Comparison of ENCODE assay signal across 8 mouse cellular contexts in the genomic region with DNA sequence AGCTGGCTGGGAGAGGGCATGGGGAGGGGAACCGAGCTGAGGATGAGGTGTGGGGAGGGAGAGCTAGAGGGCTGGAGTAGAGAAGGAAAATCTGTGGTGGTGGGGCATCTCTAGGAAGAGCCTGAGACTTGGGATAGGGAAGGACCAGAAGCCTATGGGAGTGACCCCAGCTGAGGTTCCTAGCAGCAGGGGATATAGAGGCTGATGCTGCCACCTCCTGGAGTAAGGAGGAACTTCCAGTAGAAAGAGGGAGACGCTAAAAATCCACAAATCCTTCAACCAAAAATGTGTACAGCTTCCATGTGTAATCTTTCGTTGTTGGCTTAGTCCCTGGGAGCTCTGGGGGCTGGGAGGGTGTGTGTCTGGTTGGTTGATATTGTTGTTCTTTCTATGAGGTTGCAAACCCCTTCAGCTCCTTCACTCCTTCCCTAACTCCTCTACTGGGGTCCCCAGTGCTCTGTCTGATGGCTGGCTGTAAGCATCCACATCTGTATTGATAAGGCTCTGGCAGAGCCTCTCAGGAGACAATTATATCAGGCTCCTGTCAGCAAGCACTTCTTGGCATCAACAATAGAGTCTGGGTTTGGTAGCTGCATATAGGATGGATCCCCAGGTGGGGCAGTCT. TPM values are rescaled to one million over a fixed set of nuclear protein-coding genes. Genes with fewer than 3 reads are reported as not detected.
DNase-seq lines count a peak whose midpoint lies in the region; ATAC-seq and TF ChIP-seq lines count a peak whose summit lies in the region.

No protein-coding gene starts in this region.

- no peak for TF ChIP-seq POLR2A in kidney, adult 2 months (IDR thresholded peaks at IDR 0.05; ENCODE audit: low read depth, low read length)
- TF ChIP-seq POLR2A in small intestine, adult 2 months (IDR thresholded peaks at IDR 0.05; ENCODE audit: low read depth, low read length) = no peak

- no peaks in the 10 kb centered on the region for H3K9me3 ChIP-seq in midbrain, embryonic 12.5 days

- 15% methylated on average over 3 of the region's 3 CpGs for WGBS in kidney, adult 2 months
- 6% methylated on average over 3 of the region's 3 CpGs for WGBS in midbrain, embryonic 12.5 days
- WGBS in small intestine, adult 2 months = 11% methylated on average over 3 of the region's 3 CpGs

- peak; percentile 74 for TF ChIP-seq CTCF in kidney, adult 2 months (conservative IDR thresholded peaks at IDR 0.05; ENCODE audit: insufficient read depth, insufficient read length, low read depth, low read length)
- peak; percentile 81; the same call in 1 of the 2 replicates for TF ChIP-seq CTCF in small intestine, adult 2 months (IDR thresholded peaks at IDR 0.05; ENCODE audit: extremely low read depth, insufficient read length, insufficient replicate concordance, low read depth, low read length)

- ATAC-seq in midbrain, embryonic 12.5 days (ENCODE audit: low FRiP score, low read depth) = peak; percentile 70; the same call in 1 of the 2 replicates

- no peaks in the 10 kb centered on the region for H3K4me1 ChIP-seq in kidney, adult 2 months (ENCODE audit: control insufficient read depth, insufficient read depth, low read length)
- no peaks in the 10 kb centered on the region for H3K4me1 ChIP-seq in midbrain, embryonic 12.5 days
- peaks cover 2% of the 10 kb centered on the region; the same call in 1 of the 2 replicates for H3K4me1 ChIP-seq in small intestine, adult 2 months (ENCODE audit: control insufficient read depth, insufficient read depth, insufficient read length, low read length)

- H3K27ac ChIP-seq in kidney, adult 2 months (ENCODE audit: insufficient read depth, low read depth, low read length) = no peak overlapping the region
- H3K27ac ChIP-seq in midbrain, embryonic 12.5 days (replicated peaks) = no peak overlapping the region
- no peak overlapping the region for H3K27ac ChIP-seq in small intestine, adult 2 months (ENCODE audit: insufficient read depth, low read depth, low read length)

- H3K4me3 ChIP-seq in kidney, adult 2 months (ENCODE audit: insufficient read depth, low read depth, low read length) = no peak overlapping the region
- no peak overlapping the region for H3K4me3 ChIP-seq in midbrain, embryonic 12.5 days
- H3K4me3 ChIP-seq in small intestine, adult 2 months (ENCODE audit: low read depth, low read length) = no peak overlapping the region

- DNase-seq in urinary bladder, adult 18-20 months (ENCODE audit: low spot score in 2 of 2) = peak; percentile 24
- DNase-seq in urinary bladder, postnatal 10 days (ENCODE audit: low spot score) = no peak
- DNase-seq in embryo, embryonic 11 days = peak; percentile 71
- DNase-seq in gastrocnemius, postnatal 4 days (ENCODE audit: low spot score in 2 of 2) = peak; percentile 36 to 43
- DNase-seq in kidney, adult 2 months = peak; percentile 71
- peak; percentile 27 for DNase-seq in left cerebral cortex, postnatal 4 days

- no peak overlapping the region for H3K4me2 ChIP-seq in midbrain, embryonic 12.5 days (replicated peaks)

- H3K36me3 ChIP-seq in kidney, adult 2 months (ENCODE audit: control insufficient read depth, insufficient read depth, low read length) = no peaks in the 10 kb centered on the region
- no peaks in the 10 kb centered on the region for H3K36me3 ChIP-seq in midbrain, embryonic 12.5 days
- H3K36me3 ChIP-seq in small intestine, adult 2 months (ENCODE audit: control insufficient read depth, insufficient read depth, low read length) = no peaks in the 10 kb centered on the region

- no peaks in the 10 kb centered on the region for H3K27me3 ChIP-seq in kidney, adult 2 months (replicated peaks; ENCODE audit: control insufficient read depth, insufficient read depth, low read length)
- H3K27me3 ChIP-seq in midbrain, embryonic 12.5 days = peaks cover 3% of the 10 kb centered on the region; the same call in 1 of the 2 replicates
- H3K27me3 ChIP-seq in small intestine, adult 2 months (ENCODE audit: control insufficient read depth, insufficient read depth, low read length) = no peaks in the 10 kb centered on the region

- no peak overlapping the region for H3K9ac ChIP-seq in midbrain, embryonic 12.5 days (replicated peaks)

- intact Hi-C loops in left cerebral cortex, postnatal 4 days (cut with DNase I) = loop anchor here (10.0 kb wide), 1 partner anchor 92 kb away; no protein-coding TSS in a partner anchor

RNA-seq across cellular contexts. Expression of a gene that starts 3.5 kb away (rescaled TPM):
- under 1 TPM in 1 of 2 experiments, not detected in 1; 0.10 TPM for total RNA-seq in gastrocnemius, postnatal 4 days (2021)
- 0.35 and 0.42 TPM in 2 replicates for polyA plus RNA-seq in kidney, adult 2 months (2012; rRNA removed)
- under 1 TPM; 0.28 to 0.30 TPM for total RNA-seq in left cerebral cortex, postnatal 4 days (2021)
- 0.27 TPM in 1 of 2 replicates, not detected in the other for polyA plus RNA-seq in midbrain, embryonic 12.5 days (2016; fragmentation: Nextera tagmentation; extraction: Ambion mirVana)
- polyA plus RNA-seq in small intestine, adult 2 months (2012; rRNA removed) = 4.8 and 11.3 TPM in 2 replicates

RNA-seq across cellular contexts. Expression of a gene that starts 3.6 kb away (rescaled TPM):
- under 1 TPM; 0.13 to 0.42 TPM for total RNA-seq in gastrocnemius, postnatal 4 days (2021)
- polyA plus RNA-seq in kidney, adult 2 months (2012; rRNA removed) = 3.6 and 5.6 TPM in 2 replicates
- total RNA-seq in left cerebral cortex, postnatal 4 days (2021) = under 1 TPM in 1 of 2 experiments, not detected in 1; 0.14 TPM
- 0.26 and 0.30 TPM in 2 replicates for polyA plus RNA-seq in midbrain, embryonic 12.5 days (2016; fragmentation: Nextera tagmentation; extraction: Ambion mirVana)
- polyA plus RNA-seq in small intestine, adult 2 months (2012; rRNA removed) = 2.8 and 15.4 TPM in 2 replicates

RNA-seq across cellular contexts. Expression of a gene that starts 29.3 kb away (rescaled TPM):
- under 1 TPM; 0.34 to 0.37 TPM for total RNA-seq in gastrocnemius, postnatal 4 days (2021)
- 3.4 and 6.0 TPM in 2 replicates for polyA plus RNA-seq in kidney, adult 2 months (2012; rRNA removed)
- total RNA-seq in left cerebral cortex, postnatal 4 days (2021) = under 1 TPM in 1 of 2 experiments, not detected in 1; 0.34 TPM
- 0.15 and 0.18 TPM in 2 replicates for polyA plus RNA-seq in midbrain, embryonic 12.5 days (2016; fragmentation: Nextera tagmentation; extraction: Ambion mirVana)
- polyA plus RNA-seq in small intestine, adult 2 months (2012; rRNA removed) = 0.20 and 0.90 TPM in 2 replicates

RNA-seq across cellular contexts. Expression of a gene that starts 35.3 kb away (rescaled TPM):
- total RNA-seq in gastrocnemius, postnatal 4 days (2021) = under 1 TPM in 1 of 2 experiments, not detected in 1; 0.44 TPM
- polyA plus RNA-seq in kidney, adult 2 months (2012; rRNA removed) = 0.56 and 1.4 TPM in 2 replicates
- 1 to 10 TPM; 1.1 to 1.2 TPM for total RNA-seq in left cerebral cortex, postnatal 4 days (2021)
- polyA plus RNA-seq in midbrain, embryonic 12.5 days (2016; fragmentation: Nextera tagmentation; extraction: Ambion mirVana) = 0.43 and 0.47 TPM in 2 replicates
- 6.3 and 8.4 TPM in 2 replicates for polyA plus RNA-seq in small intestine, adult 2 months (2012; rRNA removed)

RNA-seq across cellular contexts. Expression of a gene that starts 53.7 kb away (rescaled TPM):
- total RNA-seq in gastrocnemius, postnatal 4 days (2021) = 1 to 10 TPM in 1 of 2 experiments, under 1 TPM in 1; 0.65 to 1.3 TPM
- 11.5 and 16.8 TPM in 2 replicates for polyA plus RNA-seq in kidney, adult 2 months (2012; rRNA removed)
- 1 to 10 TPM in 1 of 2 experiments, under 1 TPM in 1; 0.81 to 1.0 TPM for total RNA-seq in left cerebral cortex, postnatal 4 days (2021)
- 0.38 and 1.2 TPM in 2 replicates for polyA plus RNA-seq in midbrain, embryonic 12.5 days (2016; fragmentation: Nextera tagmentation; extraction: Ambion mirVana)
- 0.38 and 2.7 TPM in 2 replicates for polyA plus RNA-seq in small intestine, adult 2 months (2012; rRNA removed)
